Comparison of ENCODE assay signal across 8 mouse cellular contexts in the genomic region with DNA sequence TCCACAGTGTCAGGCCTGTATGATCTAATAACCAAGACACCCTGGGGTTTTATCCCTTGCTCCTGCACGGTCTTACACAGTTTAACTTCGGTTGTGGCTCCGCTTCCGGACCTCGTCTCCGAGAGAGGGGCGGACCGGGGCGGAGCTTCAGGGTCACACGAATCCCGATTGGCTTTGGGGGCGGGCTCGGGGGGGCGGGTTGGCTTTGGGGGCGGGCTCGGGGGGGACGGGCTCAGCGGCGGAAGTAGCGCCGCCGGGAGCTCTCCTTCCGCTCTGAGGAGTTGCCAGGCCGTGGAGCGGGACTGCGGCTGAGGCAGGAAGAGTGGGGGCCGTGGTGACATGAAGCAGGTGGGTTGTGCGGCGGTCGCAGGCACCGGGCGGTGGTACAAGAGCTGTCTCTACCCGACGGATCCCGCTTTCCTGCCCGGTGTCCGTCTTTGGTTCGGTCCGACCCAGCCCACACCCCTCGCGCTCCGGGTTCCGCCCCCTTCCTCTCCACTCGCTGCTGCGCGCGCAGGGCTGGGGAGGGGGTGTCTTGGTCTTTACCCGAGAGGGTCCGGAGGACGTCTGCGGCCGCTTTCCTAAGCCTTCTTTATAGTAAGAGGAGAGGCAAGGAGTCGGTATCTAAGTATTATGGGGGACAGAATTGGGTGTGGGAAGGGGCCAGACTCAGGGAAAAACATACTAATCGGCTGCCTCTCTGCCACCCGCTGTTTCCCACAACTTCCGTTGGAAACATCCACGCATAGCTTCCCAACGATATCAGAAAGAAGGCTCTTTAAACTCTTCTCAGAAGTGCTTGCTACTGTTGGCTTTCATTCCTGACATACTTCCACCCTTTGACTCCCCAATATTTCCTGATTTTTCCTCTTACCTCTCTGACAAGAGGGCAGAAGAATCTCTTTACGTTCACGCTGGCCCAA. TPM values are rescaled to one million over a fixed set of nuclear protein-coding genes. Genes with fewer than 3 reads are reported as not detected.
DNase-seq lines count a peak whose midpoint lies in the region; ATAC-seq and TF ChIP-seq lines count a peak whose summit lies in the region.

A gene (plus strand): TSS at position 208 of the 923 bp plus-strand sequence.

- no peaks in the 10 kb centered on the region for H3K36me3 ChIP-seq in forebrain, embryonic 11.5 days (ENCODE audit: control insufficient read depth, insufficient read depth, low read length)
- no peaks in the 10 kb centered on the region for H3K36me3 ChIP-seq in heart, postnatal 0 days (replicated peaks; ENCODE audit: control insufficient read depth, insufficient read depth, low read length)
- no peaks in the 10 kb centered on the region for H3K36me3 ChIP-seq in neural tube, embryonic 15.5 days

- no peak for TF ChIP-seq CTCF in heart, postnatal 0 days (IDR thresholded peaks at IDR 0.05; ENCODE audit: low read depth)
- no peak for TF ChIP-seq CTCF in lung, adult 2 months (IDR thresholded peaks at IDR 0.05; ENCODE audit: insufficient read depth, low read length)

- H3K27me3 ChIP-seq in forebrain, embryonic 11.5 days (ENCODE audit: control insufficient read depth, insufficient read depth, low read length): peaks cover 5% of the 10 kb centered on the region; the same call in 1 of the 2 replicates
- no peaks in the 10 kb centered on the region for H3K27me3 ChIP-seq in heart, postnatal 0 days (ENCODE audit: control insufficient read depth, insufficient read depth, low read length)
- peaks cover 12% of the 10 kb centered on the region for H3K27me3 ChIP-seq in neural tube, embryonic 15.5 days (replicated peaks)

- peak within 1 kb of the TSS; percentile 50; the same call in 1 of the 2 replicates for H3K27ac ChIP-seq in forebrain, embryonic 11.5 days (ENCODE audit: low read depth, low read length)
- H3K27ac ChIP-seq in heart, postnatal 0 days (ENCODE audit: low read depth): peak within 1 kb of the TSS; percentile 91
- peak within 1 kb of the TSS; percentile 95 for H3K27ac ChIP-seq in neural tube, embryonic 15.5 days (replicated peaks)

- ATAC-seq in forebrain, embryonic 11.5 days (replicated peaks; ENCODE audit: low FRiP score): peak; percentile 86
- peak; percentile 87 for ATAC-seq in heart, postnatal 0 days (ENCODE audit: insufficient read depth, low read depth)
- peak; percentile 90 for ATAC-seq in neural tube, embryonic 15.5 days (ENCODE audit: low FRiP score)

- peak within 1 kb of the TSS; percentile 74 for H3K4me3 ChIP-seq in forebrain, embryonic 11.5 days (ENCODE audit: low read depth, low read length)
- peak within 1 kb of the TSS; percentile 82 for H3K4me3 ChIP-seq in heart, postnatal 0 days (ENCODE audit: low read depth, low read length)
- peak within 1 kb of the TSS; percentile 88 for H3K4me3 ChIP-seq in lung, adult 2 months (replicated peaks; ENCODE audit: extremely low read depth, low read depth, low read length)
- H3K4me3 ChIP-seq in neural tube, embryonic 15.5 days (replicated peaks): peak within 1 kb of the TSS; percentile 75

- H3K4me1 ChIP-seq in forebrain, embryonic 11.5 days (replicated peaks; ENCODE audit: control insufficient read depth, insufficient read depth, low read length): peaks cover 12% of the 10 kb centered on the region
- peaks cover 19% of the 10 kb centered on the region for H3K4me1 ChIP-seq in heart, postnatal 0 days (ENCODE audit: control insufficient read depth, insufficient read depth)
- peaks cover 26% of the 10 kb centered on the region for H3K4me1 ChIP-seq in lung, adult 2 months (ENCODE audit: control insufficient read depth, insufficient read depth, low read length)
- peaks cover 56% of the 10 kb centered on the region for H3K4me1 ChIP-seq in neural tube, embryonic 15.5 days

- H3K9me3 ChIP-seq in forebrain, embryonic 11.5 days (ENCODE audit: control insufficient read depth, low read length): no peaks in the 10 kb centered on the region
- no peaks in the 10 kb centered on the region for H3K9me3 ChIP-seq in heart, postnatal 0 days (replicated peaks; ENCODE audit: control insufficient read depth, low read length)
- no peaks in the 10 kb centered on the region for H3K9me3 ChIP-seq in neural tube, embryonic 15.5 days (replicated peaks)

- WGBS in forebrain, embryonic 11.5 days: under 1% methylated on average over 60 of the region's 60 CpGs
- WGBS in heart, postnatal 0 days: under 1% methylated on average over 58 of the region's 60 CpGs
- WGBS in lung, adult 2 months: under 1% methylated on average over 60 of the region's 60 CpGs
- WGBS in neural tube, embryonic 15.5 days: under 1% methylated on average over 60 of the region's 60 CpGs

- TF ChIP-seq POLR2A in lung, adult 2 months (IDR thresholded peaks at IDR 0.05; ENCODE audit: borderline replicate concordance, extremely low read depth, low read depth, low read length): peak; percentile 73

- peak within 1 kb of the TSS; percentile 75 for H3K9ac ChIP-seq in forebrain, embryonic 11.5 days (ENCODE audit: low read length)
- peak within 1 kb of the TSS; percentile 63 for H3K9ac ChIP-seq in heart, postnatal 0 days (replicated peaks; ENCODE audit: low read depth, low read length)
- peak within 1 kb of the TSS; percentile 70 for H3K9ac ChIP-seq in neural tube, embryonic 15.5 days (replicated peaks)

- peak; percentile 90 for DNase-seq in ES-CJ7 (ENCODE audit: low read depth, low spot score)
- DNase-seq in c-Kit-positive CD71-positive TER-119-negative erythroid progenitor cells, embryonic 14.5 days (ENCODE audit: low read depth): peak; percentile 89
- peak; percentile 96 for DNase-seq in forebrain, embryonic 11.5 days (ENCODE audit: low spot score)
- DNase-seq in heart, postnatal 0 days (ENCODE audit: low spot score): peak; percentile 87
- peak; percentile 95 to 97 for DNase-seq in kidney, postnatal 36 days
- peak; percentile 86 for DNase-seq in lung, adult 2 months
- DNase-seq in testis, postnatal 10 days (ENCODE audit: low spot score): peak; percentile 96

- H3K4me2 ChIP-seq in forebrain, embryonic 11.5 days (ENCODE audit: low read depth, low read length, severe bottlenecking): peak within 1 kb of the TSS; percentile 78
- H3K4me2 ChIP-seq in heart, postnatal 0 days (ENCODE audit: low read depth, low read length): peak within 1 kb of the TSS; percentile 81
- peak within 1 kb of the TSS; percentile 82 for H3K4me2 ChIP-seq in neural tube, embryonic 15.5 days

- no peak for TF ChIP-seq EP300 in heart, postnatal 0 days (IDR thresholded peaks at IDR 0.05; ENCODE audit: low read depth)

RNA-seq across cellular contexts. Expression of the gene that starts here (rescaled TPM):
- polyA plus RNA-seq in forebrain, embryonic 11.5 days (2014; fragmentation: Nextera tagmentation; extraction: Ambion mirVana): 38.1 and 39.9 TPM in 2 replicates
- 44.8 and 53.6 TPM in 2 replicates for total RNA-seq in heart, postnatal 0 days (2014; rRNA removed; ENCODE audit: low replicate concordance)
- polyA plus RNA-seq in heart, postnatal 0 days (2015; fragmentation: Nextera tagmentation; extraction: Ambion mirVana): 34.7 and 35.3 TPM in 2 replicates
- 131 and 143 TPM in 2 replicates for polyA plus RNA-seq in lung, adult 2 months (2012; rRNA removed)
- polyA plus RNA-seq in neural tube, embryonic 15.5 days (2015; fragmentation: Nextera tagmentation; extraction: Ambion mirVana): 31.6 and 37.6 TPM in 2 replicates

Comparison
In these comparisons a context has a peak if more than half of its experiments do, and no peak if none do; other contexts are left out.
1. Peak in every context shown above with its lines: DNase-seq, ATAC-seq, H3K4me3 ChIP-seq and H3K27ac ChIP-seq.